In genomic region chr2:180020091-180020661, GRCm38 (mm10) we compare ENCODE assay signal across 18 mouse cellular contexts. TPM values are rescaled to one million over a fixed set of nuclear protein-coding genes. Genes with fewer than 3 reads are reported as not detected.
DNase-seq lines count a peak whose midpoint lies in the region; ATAC-seq lines count a peak whose summit lies in the region.
"Had no signal": no experiment of that assay in that cellular context is flagged by ENCODE, and none has a peak within 500 bp of the region (broad histone marks: within the 10 kb centered on the region; RNA-seq: fewer than 3 reads in every experiment).

No protein-coding gene starts in this region.

- H3K27me3 ChIP-seq in kidney, embryonic 14.5 days (ENCODE audit: control insufficient read depth, insufficient read depth, low read length) = peaks cover 14% of the 10 kb centered on the region

- H3K9ac ChIP-seq in kidney, embryonic 14.5 days (ENCODE audit: low read depth, low read length) = no peak overlapping the region
- H3K9ac ChIP-seq: embryonic facial prominence, embryonic 15.5 days; liver, embryonic 12.5 days; lung, embryonic 14.5 days; neural tube, embryonic 12.5 days had no signal

- no peak overlapping the region for H3K4me3 ChIP-seq in kidney, embryonic 14.5 days (ENCODE audit: low read length)
- H3K4me3 ChIP-seq: embryonic facial prominence, embryonic 15.5 days; forebrain, embryonic 10.5 days; liver, embryonic 12.5 days; midbrain, embryonic 10.5 days; neural tube, embryonic 12.5 days had no signal

- H3K9me3 ChIP-seq in kidney, embryonic 14.5 days (ENCODE audit: control insufficient read depth, low read length) = no peaks in the 10 kb centered on the region
- H3K9me3 ChIP-seq: embryonic facial prominence, embryonic 15.5 days; forebrain, embryonic 10.5 days; liver, embryonic 12.5 days; midbrain, embryonic 10.5 days; neural tube, embryonic 12.5 days had no signal

- no peak overlapping the region for H3K4me2 ChIP-seq in kidney, embryonic 14.5 days (replicated peaks; ENCODE audit: low read depth, low read length)
- H3K4me2 ChIP-seq: embryonic facial prominence, embryonic 15.5 days; liver, embryonic 12.5 days; lung, embryonic 14.5 days; neural tube, embryonic 12.5 days had no signal

- no peak for ATAC-seq in kidney, embryonic 14.5 days (ENCODE audit: low FRiP score, low TSS enrichment)
- ATAC-seq: hindbrain, postnatal 0 days; liver, embryonic 12.5 days had no signal

- H3K4me1 ChIP-seq in kidney, embryonic 14.5 days (ENCODE audit: control insufficient read depth, insufficient read depth, low read length) = peaks cover 10% of the 10 kb centered on the region
- H3K4me1 ChIP-seq: neural tube, embryonic 12.5 days had no signal

- WGBS in kidney, embryonic 14.5 days = 84% methylated on average over 7 of the region's 7 CpGs

- no peak overlapping the region for H3K27ac ChIP-seq in kidney, embryonic 14.5 days (ENCODE audit: low read depth, low read length)
- H3K27ac ChIP-seq: embryonic facial prominence, embryonic 15.5 days; forebrain, embryonic 10.5 days; hindbrain, postnatal 0 days; liver, embryonic 12.5 days; midbrain, embryonic 10.5 days; neural tube, embryonic 12.5 days had no signal

- peak; percentile 39 for DNase-seq in gastrocnemius, postnatal 25 days
- DNase-seq in gastrocnemius, postnatal 4 days (ENCODE audit: low spot score in 2 of 2) = no peak
- DNase-seq in right cerebral cortex, postnatal 25 days = peak; percentile 38
- no peak for DNase-seq in right cerebral cortex, postnatal 4 days
- peak; percentile 88 for DNase-seq in cerebellum, adult 9-11 months
- no peak for DNase-seq in kidney, postnatal 10 days
- DNase-seq: heart, adult 18-20 months; kidney, adult 18-20 months; kidney, postnatal 14 days; lung, embryonic 14.5 days; thymus, postnatal 36 days had no signal

- H3K36me3 ChIP-seq in kidney, embryonic 14.5 days (ENCODE audit: control insufficient read depth, insufficient read depth, low read length) = no peaks in the 10 kb centered on the region
- H3K36me3 ChIP-seq: embryonic facial prominence, embryonic 15.5 days; forebrain, embryonic 10.5 days; liver, embryonic 12.5 days; midbrain, embryonic 10.5 days; neural tube, embryonic 12.5 days had no signal

RNA-seq across cellular contexts. Expression of gene Lsm14b, which starts 4.6 kb away (rescaled TPM):
- total RNA-seq in gastrocnemius, postnatal 25 days (2021) = 10 to 100 TPM; 39.7 to 43.9 TPM
- 10 to 100 TPM; 48.3 to 50.8 TPM for total RNA-seq in gastrocnemius, postnatal 4 days (2021)
- 8.6 and 18.3 TPM in 2 replicates for polyA plus RNA-seq in kidney, embryonic 14.5 days (2014; fragmentation: Nextera tagmentation; extraction: Ambion mirVana)

RNA-seq across cellular contexts. Expression of gene Psma7, which starts 22.1 kb away (rescaled TPM):
- total RNA-seq in gastrocnemius, postnatal 25 days (2021) = 100 to 1,000 TPM; 115 to 123 TPM
- total RNA-seq in gastrocnemius, postnatal 4 days (2021) = 100 to 1,000 TPM; 201 TPM
- 713 and 771 TPM in 2 replicates for polyA plus RNA-seq in kidney, embryonic 14.5 days (2014; fragmentation: Nextera tagmentation; extraction: Ambion mirVana)

RNA-seq across cellular contexts. Expression of gene Ss18l1, which starts 22.1 kb away (rescaled TPM):
- total RNA-seq in gastrocnemius, postnatal 25 days (2021) = 1 to 10 TPM; 1.7 to 2.2 TPM
- total RNA-seq in gastrocnemius, postnatal 4 days (2021) = 1 to 10 TPM; 3.7 to 4.3 TPM
- polyA plus RNA-seq in kidney, embryonic 14.5 days (2014; fragmentation: Nextera tagmentation; extraction: Ambion mirVana) = 3.5 and 6.9 TPM in 2 replicates

RNA-seq across cellular contexts. Expression of gene Taf4, which starts 43.7 kb away (rescaled TPM):
- total RNA-seq in gastrocnemius, postnatal 25 days (2021) = 1 to 10 TPM; 7.2 to 9.9 TPM
- 10 to 100 TPM; 14.1 to 15.7 TPM for total RNA-seq in gastrocnemius, postnatal 4 days (2021)
- polyA plus RNA-seq in kidney, embryonic 14.5 days (2014; fragmentation: Nextera tagmentation; extraction: Ambion mirVana) = 5.9 and 6.0 TPM in 2 replicates

RNA-seq across cellular contexts. Expression of gene Mtg2, which starts 50.2 kb away (rescaled TPM):
- total RNA-seq in gastrocnemius, postnatal 25 days (2021) = 10 to 100 TPM; 12.5 to 13.2 TPM
- total RNA-seq in gastrocnemius, postnatal 4 days (2021) = 10 to 100 TPM; 13.4 to 15.0 TPM
- 24.6 and 28.6 TPM in 2 replicates for polyA plus RNA-seq in kidney, embryonic 14.5 days (2014; fragmentation: Nextera tagmentation; extraction: Ambion mirVana)

Comparison
In these comparisons a context has a peak if more than half of its experiments do, and no peak if none do; other contexts are left out.
1. DNase-seq: peak in gastrocnemius, postnatal 25 days (single experiment), right cerebral cortex, postnatal 25 days (single experiment) and cerebellum, adult 9-11 months (single experiment); none in gastrocnemius, postnatal 4 days (0 of 2), right cerebral cortex, postnatal 4 days (single experiment) and kidney, postnatal 10 days (single experiment).